Mouse (Mus musculus) brown adipose tissue, adult 24 weeks (tissue): Measurements from ENCODE around the gene Hist1h3b. TPM values are rescaled to one million over a fixed set of nuclear protein-coding genes. Genes with fewer than 3 reads are reported as not detected.
"Not testable (repeated sequence)": the region's sequence is repeated elsewhere in the genome, so short reads cannot be mapped to it uniquely, and the experiment has no call there.

Experiments
- H3K27ac ChIP-seq: fragments of 200-500 bp; replicated peaks from 2 replicates; pipeline ENCODE4 v1.5.1; 2012; ENCODE audit warnings: low read depth, mild to moderate bottlenecking, low read length
- H3K4me1 ChIP-seq: fragments of 200-500 bp; 2 replicates; pipeline ENCODE4 v1.6.1; 2012; ENCODE audit warnings: low read length, mixed read lengths; ENCODE audit not compliant: control insufficient read depth, insufficient read depth, insufficient read length
- H3K4me3 ChIP-seq: fragments of 200-500 bp; 2 replicates; pipeline ENCODE4 v1.5.1; 2012; ENCODE audit warnings: low read depth, mild to moderate bottlenecking, low read length, moderate library complexity; ENCODE audit not compliant: insufficient read depth
- polyA plus RNA-seq: library from polyadenylated mRNA; stranded (reverse); fragments of >200 nt; gene quantifications from 2 replicates; pipeline ENCODE4 v1.2.4, GENCODE M21; 2012; ENCODE audit not compliant: missing spikeins, insufficient read depth, insufficient read length

Gene Hist1h3b
- polyA plus RNA-seq = not detected in 2 replicates

GRCm38 (mm10) chr13:23752067-23752741, at the start of gene Hist1h3b:
Gene Hist1h3b, plus strand, starts transcription at chr13:23752267.
- Histone ChIP-seq H3K4me3 (peak within 1 kb of the TSS; percentile 69), H3K27ac (peak within 1 kb of the TSS; percentile 39)
- H3K4me1 ChIP-seq = not testable (repeated sequence)

- 0 out of 2 replicates have a peak overlapping the region, but pooled peaks have one; percentile 25 for H3K27ac ChIP-seq
- H3K4me1 ChIP-seq, H3K4me3 ChIP-seq: not testable (repeated sequence)
Observed at GRCm38 (mm10) chr13:23702801-23703200, 49.3 kb upstream of the Hist1h3b start.

- Histone ChIP-seq H3K4me1 (peaks cover 7% of the 10 kb centered on the region), H3K27ac (peak overlapping the region; percentile 29; the same call in 1 of the 2 replicates), H3K4me3 (no peak overlapping the region)
Observed at GRCm38 (mm10) chr13:23705751-23706356, 46.2 kb upstream of the Hist1h3b start.

- no peak overlapping the region for H3K27ac ChIP-seq
- peaks cover 7% of the 10 kb centered on the region for H3K4me1 ChIP-seq
- H3K4me3 ChIP-seq = no peak overlapping the region
Observed at GRCm38 (mm10) chr13:23706771-23707170, 45.3 kb upstream of the Hist1h3b start.

DNA sequence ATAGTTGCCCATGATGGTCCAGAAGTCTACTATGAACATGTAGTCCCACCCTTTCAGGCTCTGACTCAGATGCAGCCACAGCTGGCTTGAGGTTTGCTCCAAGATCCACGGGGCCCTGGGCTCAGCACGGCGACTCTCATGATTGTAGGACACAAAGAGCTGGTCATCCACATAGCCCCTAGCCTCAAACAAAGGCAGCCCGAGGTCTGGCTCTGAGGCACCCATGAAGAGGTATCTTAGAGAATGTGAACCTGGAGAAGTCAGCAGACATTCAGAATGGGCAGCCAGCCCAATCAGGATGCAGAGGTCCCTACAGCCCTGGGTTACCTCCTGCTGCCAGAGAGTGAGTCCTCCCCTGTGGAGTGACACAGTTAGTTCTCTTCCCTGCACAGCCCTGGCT, 44.0 kb upstream of the Hist1h3b start:
- Histone ChIP-seq H3K4me1 (peaks cover 7% of the 10 kb centered on the region), H3K27ac (no peak overlapping the region), H3K4me3 (no peak overlapping the region)

- Histone ChIP-seq H3K4me1 (peaks cover 7% of the 10 kb centered on the region), H3K27ac (peak overlapping the region; percentile 43; the same call in 1 of the 2 replicates)
Observed at GRCm38 (mm10) chr13:23708654-23709053, 43.4 kb upstream of the Hist1h3b start.

DNA sequence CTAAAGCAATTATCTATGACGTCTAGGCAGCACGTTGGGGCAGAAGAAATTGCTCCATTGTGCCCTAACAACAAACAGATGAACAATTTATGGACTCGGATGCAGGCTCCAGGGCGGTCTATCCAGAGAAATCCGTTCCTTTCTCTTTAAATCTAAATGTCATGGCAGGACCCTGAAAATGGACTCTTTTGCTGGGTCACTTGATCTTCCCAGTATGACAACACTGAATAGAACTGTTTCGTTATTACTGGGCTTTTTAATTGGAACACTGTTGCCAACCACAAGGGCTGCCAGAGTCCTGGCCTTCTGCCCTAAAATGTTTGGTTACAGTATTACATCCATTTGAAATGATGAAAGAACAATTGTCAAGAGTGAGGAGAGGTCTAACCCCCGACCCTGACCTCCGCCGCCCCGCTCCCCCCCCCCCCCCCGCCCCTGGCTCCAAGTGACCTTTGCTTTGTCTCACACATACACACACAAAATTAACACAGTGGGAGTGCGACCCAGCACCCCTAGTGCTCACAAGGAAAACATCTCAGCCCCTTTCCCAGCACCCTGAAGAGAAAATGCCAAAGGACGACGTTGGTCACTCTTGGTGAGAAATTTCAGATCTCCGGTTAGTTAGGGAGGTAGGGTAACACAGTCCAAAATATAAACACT, 42.2 kb upstream of the Hist1h3b start:
- Histone ChIP-seq H3K27ac (peak overlapping the region; percentile 89), H3K4me3 (peak overlapping the region; percentile 85), H3K4me1 (peaks cover 7% of the 10 kb centered on the region)

More at GRCm38 (mm10) chr13:23708654-23709053, 43.4 kb upstream of the Hist1h3b start:
- H3K4me3 ChIP-seq = no peak overlapping the region

GRCm38 (mm10) chr13:23710374-23711089, 41.5 kb upstream of the Hist1h3b start, which contains the start of gene Hfe:
Gene Hfe, minus strand, starts transcription at chr13:23710854.
- peaks cover 7% of the 10 kb centered on the region for H3K4me1 ChIP-seq
- H3K27ac ChIP-seq = peak within 1 kb of the TSS; percentile 89
- H3K4me3 ChIP-seq = peak within 1 kb of the TSS; percentile 85

DNA sequence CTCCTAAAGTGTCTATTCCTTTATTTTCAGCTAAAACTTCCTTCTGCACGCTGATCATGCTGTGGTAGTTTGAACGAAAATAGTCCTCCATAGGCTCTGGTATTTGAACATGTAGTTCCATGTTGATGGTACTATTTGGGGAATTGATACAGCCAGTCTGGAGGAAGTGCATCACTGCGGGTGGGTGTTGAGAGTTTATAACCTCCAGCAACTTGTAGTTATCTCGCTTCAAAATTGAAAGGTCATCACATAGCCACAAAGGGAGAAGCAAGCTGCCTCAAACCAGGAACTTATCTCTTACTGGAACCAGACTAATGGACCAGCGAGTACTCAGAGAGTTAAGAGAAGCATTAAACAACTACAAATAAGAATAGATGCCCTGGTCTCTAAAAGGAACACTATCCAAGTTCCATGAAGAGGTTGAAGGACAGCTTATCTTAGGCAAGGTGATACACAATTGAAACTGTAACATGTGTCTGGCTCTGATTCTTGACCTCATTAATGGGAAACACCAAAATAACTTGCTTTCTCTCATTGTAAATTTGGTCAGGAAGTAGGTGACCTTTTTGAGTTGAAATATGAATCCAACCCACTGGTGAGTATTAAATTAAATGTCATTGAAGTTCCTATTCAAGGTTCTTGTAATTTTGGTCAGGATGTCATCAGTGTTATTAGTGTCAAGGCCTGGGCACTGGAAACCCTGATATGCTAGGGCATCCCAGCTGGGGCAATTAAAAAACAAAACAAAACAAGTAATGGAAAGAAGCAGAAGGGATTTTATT, 35.6 kb upstream of the Hist1h3b start:
- Histone ChIP-seq H3K27ac (no peak overlapping the region; the same call in 1 of the 2 replicates), H3K4me3 (no peak overlapping the region), H3K4me1 (no peaks in the 10 kb centered on the region; the same call in 1 of the 2 replicates)

GRCm38 (mm10) chr13:23717176-23717575, 34.9 kb upstream of the Hist1h3b start:
- no peaks in the 10 kb centered on the region; the same call in 1 of the 2 replicates for H3K4me1 ChIP-seq
- H3K4me3 ChIP-seq = no peak overlapping the region
- peak overlapping the region; percentile 75 for H3K27ac ChIP-seq

DNA sequence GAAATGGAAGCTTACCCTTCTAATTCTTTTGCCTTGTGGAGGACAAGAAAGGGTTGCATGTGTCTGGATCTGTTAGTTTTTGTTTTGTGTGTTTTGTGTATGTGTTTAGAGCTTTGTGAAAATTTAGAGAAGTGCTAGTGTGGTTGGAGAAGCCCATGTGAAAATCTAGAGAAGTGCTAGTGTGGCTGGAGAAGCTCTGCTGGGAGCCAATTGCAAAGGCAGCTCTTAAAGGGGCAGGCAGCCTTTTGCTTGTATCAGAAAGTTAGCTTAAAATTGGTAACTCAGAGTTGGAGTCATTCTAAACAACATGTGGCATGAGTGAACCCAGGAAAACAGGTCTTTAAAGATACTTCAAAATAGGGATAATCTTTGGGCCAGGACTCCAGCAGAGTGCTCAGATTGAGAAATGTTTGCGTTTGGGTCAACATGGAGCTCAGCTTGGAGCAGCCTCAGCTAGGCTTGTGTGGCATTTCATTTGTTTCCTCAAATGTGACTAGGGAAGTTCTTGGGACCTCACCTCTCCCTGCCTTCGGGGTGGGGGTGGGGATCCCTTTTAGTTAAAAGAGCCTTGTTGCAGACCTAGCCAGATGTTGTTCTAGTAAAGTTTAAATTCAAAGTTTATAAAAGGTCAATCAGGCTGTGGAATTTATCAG, 34.3 kb upstream of the Hist1h3b start:
- H3K4me1 ChIP-seq, H3K4me3 ChIP-seq: not testable (repeated sequence)
- peak overlapping the region; percentile 75 for H3K27ac ChIP-seq

GRCm38 (mm10) chr13:23724239-23724638, 27.8 kb upstream of the Hist1h3b start:
- no peak overlapping the region for H3K4me3 ChIP-seq
- no peak overlapping the region for H3K27ac ChIP-seq
- no peaks in the 10 kb centered on the region for H3K4me1 ChIP-seq

GRCm38 (mm10) chr13:23725213-23725612, 26.9 kb upstream of the Hist1h3b start:
- no peak overlapping the region for H3K4me3 ChIP-seq
- H3K4me1 ChIP-seq = peaks cover 4% of the 10 kb centered on the region; the same call in 1 of the 2 replicates
- no peak overlapping the region for H3K27ac ChIP-seq
